Mouse (Mus musculus): ENCODE measurements around the gene Osbp. TPM values are rescaled to one million over a fixed set of nuclear protein-coding genes. Genes with fewer than 3 reads are reported as not detected.
"Not testable (repeated sequence)": the region's sequence is repeated elsewhere in the genome, so short reads cannot be mapped to it uniquely, and the experiment has no call there.

Gene Osbp
- 3.9 and 4.2 TPM in 2 replicates for polyA plus RNA-seq (2015; fragmentation: Nextera tagmentation; extraction: Ambion mirVana)

DNA sequence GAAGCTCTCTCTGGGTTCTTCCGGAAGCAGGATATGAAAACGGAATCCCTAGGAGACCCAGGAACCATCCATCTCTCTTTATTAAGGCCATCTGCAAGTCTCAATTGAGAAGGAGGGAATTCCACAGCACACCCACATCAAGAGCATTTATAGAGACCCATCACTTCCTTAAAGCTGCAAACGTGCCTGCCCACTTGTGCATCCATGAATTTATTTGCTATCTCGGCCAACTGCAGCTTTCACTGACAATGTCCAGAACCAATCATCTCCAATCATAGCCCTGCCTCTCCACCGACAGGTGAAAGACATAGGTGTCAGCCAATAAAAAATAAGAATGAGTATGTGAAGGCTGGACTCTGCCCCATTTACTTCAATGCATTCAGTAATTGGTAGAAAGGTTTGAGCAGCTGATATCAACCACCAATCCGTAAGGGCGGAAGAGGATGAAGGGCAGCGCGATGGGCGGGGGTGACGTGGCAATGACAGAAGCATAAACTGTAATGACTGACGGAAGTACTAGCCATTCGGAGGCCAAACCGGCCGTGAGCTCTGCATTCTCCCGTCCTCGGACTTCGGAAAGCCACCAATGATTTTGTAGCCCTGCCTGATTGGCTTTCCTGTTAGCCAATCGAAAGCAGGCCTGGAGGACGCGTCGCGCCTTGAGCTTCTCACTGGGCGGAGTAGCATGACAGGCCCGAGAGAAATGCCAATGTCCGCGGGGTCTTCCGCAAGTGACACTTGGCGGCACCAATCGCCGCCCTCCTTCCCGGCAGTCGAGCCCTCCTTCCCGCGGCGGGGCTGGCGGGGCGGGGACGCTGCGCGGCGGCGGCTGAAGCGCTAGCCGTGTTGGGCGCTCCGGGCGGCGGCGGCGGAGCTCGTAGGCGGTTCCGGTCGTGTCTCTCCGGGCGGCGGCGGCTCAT is at the start of gene Osbp:
Gene Osbp, plus strand, starts transcription at position 919 of the 920 bp plus-strand sequence.
- Histone ChIP-seq H3K36me3 (peaks cover 11% of the 10 kb centered on the region), H3K27me3 (no peaks in the 10 kb centered on the region), H3K27ac (peak within 1 kb of the TSS; percentile 82), H3K9ac (peak within 1 kb of the TSS; percentile 82), H3K9me3 (replicated peaks) (no peaks in the 10 kb centered on the region), H3K4me2 (peak within 1 kb of the TSS; percentile 88), H3K4me3 (replicated peaks) (peak within 1 kb of the TSS; percentile 89), H3K4me1 (peaks cover 23% of the 10 kb centered on the region)
- WGBS = under 1% methylated on average over 59 of the region's 59 CpGs
- peak; percentile 98 for ATAC-seq (replicated peaks; ENCODE audit: low FRiP score)

DNA sequence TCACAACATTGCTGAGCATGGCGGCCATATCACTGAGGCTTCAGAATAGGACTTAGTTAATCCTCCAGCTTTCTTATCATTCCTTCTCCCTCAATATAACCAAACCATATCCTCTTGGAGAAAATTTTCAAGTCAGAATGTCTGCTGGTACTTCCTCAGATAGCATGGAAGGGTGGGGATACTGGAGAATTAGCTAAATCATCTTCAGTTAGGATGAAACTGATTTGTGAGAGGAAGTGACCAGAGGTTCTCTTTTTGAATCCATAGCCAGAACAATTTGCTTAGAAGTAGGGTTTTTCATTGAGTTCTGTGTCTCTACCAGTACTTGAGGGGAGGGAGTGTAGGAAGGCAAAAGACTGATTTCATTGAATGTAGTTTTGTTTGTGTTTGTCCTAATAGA is 43.7 kb upstream of the Osbp start:
- no peaks in the 10 kb centered on the region for H3K4me1 ChIP-seq
- no peak for ATAC-seq (replicated peaks; ENCODE audit: low FRiP score)
- H3K9ac ChIP-seq = no peak overlapping the region
- H3K27me3 ChIP-seq = no peaks in the 10 kb centered on the region
- 91% methylated on average over 1 of the region's 1 CpGs for WGBS
- no peak overlapping the region for H3K27ac ChIP-seq
- H3K9me3 ChIP-seq (replicated peaks) = no peaks in the 10 kb centered on the region
- H3K4me3 ChIP-seq (replicated peaks) = no peak overlapping the region
- peaks cover 82% of the 10 kb centered on the region for H3K36me3 ChIP-seq
- H3K4me2 ChIP-seq = no peak overlapping the region

DNA sequence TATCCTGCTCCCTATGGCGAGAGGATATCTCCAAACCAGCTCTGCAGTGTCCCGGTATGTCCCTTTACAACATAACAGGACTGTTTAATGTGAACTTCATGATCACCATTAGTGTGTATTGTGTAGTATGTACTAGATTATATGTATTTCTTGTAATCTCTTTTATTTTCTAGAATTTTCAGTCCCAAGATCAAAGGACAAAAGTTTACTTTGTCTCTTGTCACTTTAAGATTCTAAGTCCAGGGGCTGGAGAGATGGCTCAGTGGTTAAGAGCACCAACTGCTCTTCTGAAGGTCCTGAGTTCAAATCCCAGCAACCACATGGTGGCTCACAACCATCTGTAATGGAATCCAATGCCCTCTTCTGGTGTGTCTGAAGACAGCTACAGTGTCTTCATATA is 43.2 kb upstream of the Osbp start:
- H3K36me3 ChIP-seq = peaks cover 82% of the 10 kb centered on the region
- not testable (repeated sequence) for H3K9me3 ChIP-seq (replicated peaks); H3K4me3 ChIP-seq (replicated peaks); H3K27me3 ChIP-seq; H3K4me1 ChIP-seq; H3K9ac ChIP-seq; ATAC-seq (replicated peaks; ENCODE audit: low FRiP score); H3K4me2 ChIP-seq; H3K27ac ChIP-seq
- 93% methylated on average over 2 of the region's 2 CpGs for WGBS

DNA sequence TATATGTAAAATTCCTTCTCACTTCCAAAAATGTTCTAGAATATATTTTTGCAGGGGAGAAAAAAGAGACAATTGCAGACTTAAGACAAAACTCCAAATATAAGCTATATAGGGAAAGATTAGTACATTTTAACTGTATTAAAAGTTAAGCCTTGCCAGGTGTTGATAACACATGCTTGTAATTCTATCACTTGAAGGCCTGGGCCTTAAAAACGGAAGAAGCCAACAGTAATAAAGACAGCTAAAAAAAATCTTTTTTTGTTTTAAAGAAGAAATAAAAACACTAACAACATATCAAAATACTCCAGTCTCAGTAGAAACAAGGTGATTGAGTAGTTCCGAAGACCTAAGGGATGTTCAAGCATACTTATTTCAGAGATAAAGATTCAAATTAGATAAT is 39.4 kb upstream of the Osbp start:
- H3K36me3 ChIP-seq = peaks cover 95% of the 10 kb centered on the region
- 89% methylated on average over 2 of the region's 2 CpGs for WGBS

DNA sequence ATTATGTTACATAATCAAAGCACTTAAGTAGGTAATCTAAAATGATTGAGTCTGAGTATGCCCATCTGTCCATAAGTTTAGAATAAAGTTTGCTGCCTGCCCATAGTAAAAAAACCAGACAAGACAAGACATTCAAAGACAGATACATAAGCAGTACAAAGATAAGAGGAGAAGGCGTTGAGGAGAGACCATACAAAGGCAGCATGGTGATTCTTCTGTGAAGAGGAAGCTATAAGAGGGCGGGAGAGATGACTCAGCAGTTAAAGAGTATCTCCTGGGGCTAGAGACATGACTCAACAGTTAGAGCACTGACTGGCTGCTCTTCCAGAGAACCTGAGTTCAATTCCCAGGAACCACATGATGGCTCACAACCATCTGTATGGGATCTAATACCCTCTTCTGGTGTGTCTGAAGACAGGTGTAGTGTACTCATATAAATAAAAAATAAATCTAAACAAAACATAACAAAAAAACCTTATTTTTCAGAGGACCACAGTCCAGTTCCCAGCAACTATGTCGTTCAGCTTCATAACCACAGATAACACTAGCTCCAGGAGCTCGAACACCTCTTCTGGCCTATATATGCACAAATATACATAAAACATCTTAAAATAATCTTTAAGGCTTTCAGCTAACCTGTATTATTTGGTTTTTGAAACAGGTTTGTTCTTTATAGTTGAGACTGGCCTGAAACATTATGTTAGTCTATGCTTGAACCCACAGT is 37.6 kb upstream of the Osbp start:
- no peaks in the 10 kb centered on the region for H3K27me3 ChIP-seq
- no peak overlapping the region for H3K27ac ChIP-seq
- no peak overlapping the region for H3K9ac ChIP-seq
- no peaks in the 10 kb centered on the region for H3K4me1 ChIP-seq
- no peak overlapping the region for H3K4me2 ChIP-seq
- 90% methylated on average over 4 of the region's 4 CpGs for WGBS
- no peak overlapping the region for H3K4me3 ChIP-seq (replicated peaks)
- ATAC-seq (replicated peaks; ENCODE audit: low FRiP score) = no peak
- H3K36me3 ChIP-seq = peaks cover 95% of the 10 kb centered on the region
- H3K9me3 ChIP-seq (replicated peaks) = no peaks in the 10 kb centered on the region

More for the DNA sequence above, 39.4 kb upstream of the Osbp start:
- H3K9ac ChIP-seq = no peak overlapping the region
- H3K27me3 ChIP-seq = no peaks in the 10 kb centered on the region
- no peaks in the 10 kb centered on the region for H3K9me3 ChIP-seq (replicated peaks)
- no peak for ATAC-seq (replicated peaks; ENCODE audit: low FRiP score)
- H3K4me3 ChIP-seq (replicated peaks) = no peak overlapping the region
- no peaks in the 10 kb centered on the region for H3K4me1 ChIP-seq
- no peak overlapping the region for H3K27ac ChIP-seq
- no peak overlapping the region for H3K4me2 ChIP-seq

DNA sequence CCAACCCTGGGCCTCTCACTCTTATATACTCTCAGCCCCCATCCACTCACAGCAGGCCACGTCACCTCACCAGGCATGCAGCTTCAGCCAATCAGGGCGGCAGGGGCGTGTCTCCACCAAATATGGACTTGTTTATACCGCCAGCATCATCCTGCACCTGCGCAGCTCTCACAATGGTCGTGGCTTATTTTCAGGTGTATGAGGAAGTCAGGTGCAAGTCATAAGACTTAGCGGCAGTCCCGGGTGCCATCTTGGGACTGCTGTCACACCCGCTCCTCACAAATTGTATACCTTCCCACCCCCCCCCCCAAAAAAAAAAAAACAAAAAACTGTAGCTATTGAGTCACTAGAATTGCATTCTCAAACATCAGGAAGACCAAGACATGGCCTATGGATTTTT is 19.3 kb upstream of the Osbp start:
- H3K36me3 ChIP-seq = peaks cover 39% of the 10 kb centered on the region
- not testable (repeated sequence) for H3K9me3 ChIP-seq (replicated peaks); ATAC-seq (replicated peaks; ENCODE audit: low FRiP score); H3K4me1 ChIP-seq; H3K4me3 ChIP-seq (replicated peaks); H3K27ac ChIP-seq; H3K9ac ChIP-seq; H3K27me3 ChIP-seq; H3K4me2 ChIP-seq
- WGBS = 96% methylated on average over 9 of the region's 9 CpGs

DNA sequence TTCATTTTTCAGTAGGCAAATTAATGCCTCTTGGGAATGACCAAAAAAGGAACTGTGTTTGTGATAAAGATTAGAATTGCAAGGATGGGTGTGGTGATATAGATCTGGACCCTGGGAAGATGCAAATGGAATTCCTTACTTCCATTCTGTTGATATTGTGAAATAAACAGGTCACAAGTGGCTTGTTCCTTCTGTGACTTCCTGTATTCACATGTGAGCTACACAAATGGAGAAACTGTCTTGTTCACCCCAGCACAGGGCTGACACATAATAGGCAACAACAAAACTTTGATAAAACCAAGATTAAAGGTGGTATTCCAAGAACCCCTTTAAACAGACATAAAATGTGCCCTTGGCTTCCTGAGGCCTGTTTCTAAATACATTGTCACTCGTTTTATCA is 15.9 kb upstream of the Osbp start:
- no peak overlapping the region for H3K4me3 ChIP-seq (replicated peaks)
- H3K9me3 ChIP-seq (replicated peaks) = no peaks in the 10 kb centered on the region
- WGBS = 63% methylated on average over 1 of the region's 1 CpGs
- no peak overlapping the region for H3K4me2 ChIP-seq
- no peaks in the 10 kb centered on the region for H3K27me3 ChIP-seq
- H3K9ac ChIP-seq = no peak overlapping the region
- peaks cover 11% of the 10 kb centered on the region for H3K36me3 ChIP-seq
- H3K27ac ChIP-seq = no peak overlapping the region
- ATAC-seq (replicated peaks; ENCODE audit: low FRiP score) = no peak
- no peaks in the 10 kb centered on the region for H3K4me1 ChIP-seq

DNA sequence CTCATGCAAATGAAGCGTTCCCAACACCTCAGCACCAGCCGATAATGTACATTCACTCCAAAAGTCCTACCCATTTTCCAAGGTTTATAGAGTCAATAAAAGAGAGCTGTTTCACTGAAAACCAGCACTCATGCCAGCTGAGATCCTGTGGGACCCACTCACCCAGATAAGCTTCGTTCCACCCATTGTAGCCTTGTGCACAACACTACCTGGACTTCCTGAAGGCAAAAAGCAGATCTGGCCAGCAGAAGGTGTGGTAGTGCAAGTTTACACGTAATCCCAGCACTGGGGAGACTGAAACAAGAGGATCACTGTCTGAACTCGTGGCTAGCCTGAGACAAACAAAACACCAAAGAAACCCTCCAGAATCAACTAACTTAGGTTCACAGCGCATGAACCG is 15.0 kb upstream of the Osbp start:
- no peak overlapping the region for H3K9ac ChIP-seq
- no peaks in the 10 kb centered on the region for H3K27me3 ChIP-seq
- no peaks in the 10 kb centered on the region for H3K9me3 ChIP-seq (replicated peaks)
- no peak overlapping the region for H3K4me3 ChIP-seq (replicated peaks)
- H3K4me1 ChIP-seq = no peaks in the 10 kb centered on the region
- no peak overlapping the region for H3K27ac ChIP-seq
- WGBS = 77% methylated on average over 7 of the region's 7 CpGs
- H3K36me3 ChIP-seq = peaks cover 3% of the 10 kb centered on the region
- no peak overlapping the region for H3K4me2 ChIP-seq
- no peak for ATAC-seq (replicated peaks; ENCODE audit: low FRiP score)

DNA sequence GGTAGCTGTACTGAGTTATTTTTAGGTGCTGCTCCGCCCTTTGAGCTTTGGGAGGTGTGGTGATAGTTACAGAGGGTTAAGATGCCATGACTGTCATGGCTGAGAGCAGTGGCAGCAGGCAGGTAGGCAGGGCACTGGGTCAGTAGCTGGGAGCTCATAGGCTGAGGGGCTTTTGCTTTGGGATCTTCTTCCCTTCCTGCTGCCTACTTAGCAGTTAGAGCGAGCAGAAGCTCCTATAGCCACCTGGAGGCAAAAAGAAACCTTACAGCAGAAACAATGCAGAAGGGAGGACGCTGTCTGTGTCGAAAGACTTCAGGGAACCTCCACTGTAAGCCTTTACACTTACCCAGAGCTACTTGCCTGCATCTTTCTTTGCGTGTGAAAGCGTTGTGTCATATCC is 11.5 kb upstream of the Osbp start:
- H3K4me3 ChIP-seq (replicated peaks) = no peak overlapping the region
- no peaks in the 10 kb centered on the region for H3K27me3 ChIP-seq
- ATAC-seq (replicated peaks; ENCODE audit: low FRiP score) = no peak
- no peaks in the 10 kb centered on the region for H3K4me1 ChIP-seq
- WGBS = 57% methylated on average over 6 of the region's 6 CpGs
- no peaks in the 10 kb centered on the region for H3K36me3 ChIP-seq
- no peak overlapping the region for H3K4me2 ChIP-seq
- H3K27ac ChIP-seq = no peak overlapping the region
- no peak overlapping the region for H3K9ac ChIP-seq
- no peaks in the 10 kb centered on the region for H3K9me3 ChIP-seq (replicated peaks)

DNA sequence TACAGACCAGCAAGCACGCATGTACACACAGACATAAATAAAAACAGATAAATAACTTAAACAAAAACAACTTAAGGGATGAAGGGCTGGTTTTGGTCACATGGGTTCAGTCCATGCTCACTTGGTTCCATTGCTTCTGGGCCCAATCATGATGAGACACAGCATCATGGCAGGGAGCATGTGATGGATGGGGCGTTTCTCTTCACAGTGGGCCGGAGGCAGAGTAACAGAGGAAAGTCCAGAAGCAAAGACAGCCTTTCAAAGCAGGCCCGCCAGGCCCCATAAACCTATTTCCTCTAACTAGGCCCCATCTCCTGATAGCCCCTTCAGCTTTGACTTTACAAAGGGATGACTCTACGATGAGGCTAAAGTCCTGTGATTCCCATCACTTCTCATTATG is 9.1 kb upstream of the Osbp start:
- Histone ChIP-seq H3K4me2 (no peak overlapping the region), H3K27ac (no peak overlapping the region), H3K9me3 (replicated peaks) (no peaks in the 10 kb centered on the region), H3K36me3 (no peaks in the 10 kb centered on the region), H3K9ac (no peak overlapping the region), H3K4me3 (replicated peaks) (no peak overlapping the region), H3K27me3 (no peaks in the 10 kb centered on the region), H3K4me1 (no peaks in the 10 kb centered on the region)
- 64% methylated on average over 5 of the region's 5 CpGs for whole genome bisulfite sequencing
- no peak for ATAC-seq (replicated peaks; ENCODE audit: low FRiP score)

DNA sequence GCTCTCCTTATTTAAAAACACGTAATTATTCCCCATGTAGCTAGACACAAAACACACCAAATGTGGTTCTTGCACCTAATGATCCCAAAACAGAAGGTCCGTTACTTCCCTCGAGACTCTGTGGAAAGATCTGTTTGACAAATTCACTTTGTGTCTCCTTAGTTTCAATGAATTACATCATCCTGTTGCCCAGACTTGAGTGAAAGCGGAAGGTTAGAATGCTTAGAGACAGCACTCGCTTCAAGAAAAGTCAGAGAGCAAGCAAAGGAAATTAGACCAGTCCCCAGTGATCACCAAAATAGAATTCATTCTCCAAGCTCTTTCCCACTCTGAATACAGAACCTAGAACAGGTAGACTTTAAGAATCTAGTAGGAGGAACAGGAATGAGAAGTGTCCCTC is 8.3 kb upstream of the Osbp start:
- H3K27me3 ChIP-seq = no peaks in the 10 kb centered on the region
- no peak overlapping the region for H3K9ac ChIP-seq
- 88% methylated on average over 5 of the region's 5 CpGs for WGBS
- H3K9me3 ChIP-seq (replicated peaks) = no peaks in the 10 kb centered on the region
- no peaks in the 10 kb centered on the region for H3K36me3 ChIP-seq
- ATAC-seq (replicated peaks; ENCODE audit: low FRiP score) = no peak
- no peak overlapping the region for H3K4me3 ChIP-seq (replicated peaks)
- no peaks in the 10 kb centered on the region for H3K4me1 ChIP-seq
- no peak overlapping the region for H3K27ac ChIP-seq
- H3K4me2 ChIP-seq = no peak overlapping the region

DNA sequence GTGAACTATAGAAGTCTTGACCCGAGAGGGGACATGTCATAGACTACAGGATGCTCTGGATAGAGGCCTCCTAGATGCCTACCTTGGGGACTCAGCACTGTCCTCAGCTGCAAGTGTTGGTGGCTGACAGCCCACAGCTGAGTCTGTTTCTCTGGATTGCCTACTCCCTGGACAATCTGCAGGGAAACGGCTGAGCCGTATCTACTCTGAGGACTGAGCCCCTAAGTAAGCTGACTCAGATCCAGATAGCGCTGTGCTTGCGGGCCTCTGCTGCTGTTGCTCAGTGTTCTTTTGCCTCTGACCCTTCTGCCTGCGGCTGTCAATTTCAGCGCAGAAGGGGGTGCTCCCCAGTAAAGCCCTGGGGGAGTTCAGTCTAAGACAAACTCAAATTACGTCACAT is 7.9 kb upstream of the Osbp start:
- no peaks in the 10 kb centered on the region for H3K36me3 ChIP-seq
- H3K4me1 ChIP-seq = no peaks in the 10 kb centered on the region
- WGBS = 85% methylated on average over 8 of the region's 8 CpGs
- ATAC-seq (replicated peaks; ENCODE audit: low FRiP score) = no peak
- no peaks in the 10 kb centered on the region for H3K27me3 ChIP-seq
- no peak overlapping the region for H3K4me3 ChIP-seq (replicated peaks)
- H3K9me3 ChIP-seq (replicated peaks) = no peaks in the 10 kb centered on the region
- no peak overlapping the region for H3K27ac ChIP-seq
- no peak overlapping the region for H3K9ac ChIP-seq
- H3K4me2 ChIP-seq = no peak overlapping the region

Measured in kidney, embryonic 15.5 days (tissue).